Mouse (Mus musculus) 3134 (cell line): ENCODE measurements around the gene Arl15.

Experiments
- DNase-seq: peaks from one replicate; pipeline ENCODE4 v3.0.0-alpha.2; 2011; ENCODE audit warnings: low spot score; ENCODE audit not compliant: insufficient read length; ENCODE audit errors: extremely low read depth

Arl15 gene

GRCm38 (mm10) chr13:113865806-113866205 is 71.5 kb downstream of the Arl15 start:
- DNase-seq = peak; percentile 28

DNA sequence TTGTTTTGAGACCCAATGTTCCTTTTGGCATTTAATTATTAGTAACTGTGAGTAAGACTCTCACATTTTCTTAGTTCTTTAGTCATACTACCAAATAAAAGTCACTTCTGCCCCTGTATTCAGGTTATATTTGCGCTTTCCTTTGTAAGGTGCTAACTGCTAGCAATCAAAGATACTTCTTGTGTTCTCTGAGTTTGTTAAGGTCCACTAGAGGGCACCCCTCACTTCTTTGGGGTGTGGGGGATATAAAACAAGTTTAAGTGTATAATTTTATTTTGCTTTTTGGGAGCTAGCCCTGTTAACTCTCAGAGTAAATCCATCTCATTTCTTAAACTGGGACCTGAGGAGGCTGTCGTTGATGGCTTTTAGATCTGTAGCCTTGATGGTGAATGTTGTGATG is 73.4 kb downstream of the Arl15 start:
- no peak for DNase-seq

GRCm38 (mm10) chr13:113869212-113870205 is 75.2 kb downstream of the Arl15 start:
- DNase-seq = no peak

DNA sequence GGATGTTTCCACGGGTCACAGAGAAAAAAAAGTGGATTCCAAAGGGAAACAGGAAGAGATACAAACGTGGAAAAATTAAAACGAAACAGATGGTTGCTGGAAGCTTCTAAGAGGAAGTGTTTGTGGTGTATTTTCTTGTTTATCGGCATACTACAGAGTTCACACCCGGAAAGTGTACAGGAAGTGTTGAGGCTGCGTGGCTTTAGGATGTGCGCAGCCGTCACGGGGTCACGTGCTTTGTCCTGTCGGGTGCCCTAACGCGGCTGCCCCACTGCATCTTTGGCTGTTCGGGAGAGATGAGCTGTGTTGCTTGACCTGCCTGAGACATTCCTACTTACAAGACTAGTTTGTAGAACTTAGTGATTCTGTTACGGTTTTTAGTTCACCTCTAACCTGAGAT is 76.1 kb downstream of the Arl15 start:
- DNase-seq = no peak

- no peak for DNase-seq
Observed at GRCm38 (mm10) chr13:113871853-113872252, 77.5 kb downstream of the Arl15 start.

DNA sequence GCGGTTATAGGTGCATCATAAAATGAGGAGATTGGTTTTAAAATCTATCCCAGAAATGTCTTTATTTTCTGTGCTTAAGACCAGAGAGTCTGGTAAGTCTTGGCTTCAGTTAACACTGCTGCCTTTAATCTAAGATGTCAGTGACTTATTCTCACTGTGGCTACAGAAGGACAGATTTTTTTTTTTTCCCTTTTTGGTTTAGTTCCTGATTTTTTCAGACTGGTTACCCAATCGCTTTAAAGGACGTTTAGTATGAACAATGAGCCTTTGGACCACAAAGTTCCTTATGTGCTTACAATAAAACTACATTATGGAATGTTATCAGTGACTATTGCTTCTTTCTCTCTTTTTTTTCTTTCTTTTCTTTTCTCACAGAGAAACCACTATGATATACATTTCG is 81.4 kb downstream of the Arl15 start:
- DNase-seq = no peak

DNA sequence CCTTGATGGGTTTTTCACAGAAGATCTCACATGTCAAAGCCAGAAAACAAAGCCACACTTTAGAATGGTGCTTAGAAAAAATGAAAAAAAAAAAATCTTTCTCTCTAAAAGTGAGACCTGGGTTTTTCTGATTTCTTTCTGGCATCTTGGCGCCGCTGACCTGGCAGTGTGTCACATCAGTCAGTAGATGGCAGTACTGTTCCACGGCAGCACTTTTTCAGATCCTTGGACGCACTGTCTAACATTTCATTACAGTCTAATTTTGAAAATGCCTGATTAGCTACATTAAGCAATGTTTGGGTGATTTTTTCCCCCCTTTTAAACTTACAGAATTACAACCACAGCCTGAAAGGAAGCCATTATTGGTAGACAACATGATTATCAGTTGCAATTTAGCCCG is 83.1 kb downstream of the Arl15 start:
- no peak for DNase-seq

DNA sequence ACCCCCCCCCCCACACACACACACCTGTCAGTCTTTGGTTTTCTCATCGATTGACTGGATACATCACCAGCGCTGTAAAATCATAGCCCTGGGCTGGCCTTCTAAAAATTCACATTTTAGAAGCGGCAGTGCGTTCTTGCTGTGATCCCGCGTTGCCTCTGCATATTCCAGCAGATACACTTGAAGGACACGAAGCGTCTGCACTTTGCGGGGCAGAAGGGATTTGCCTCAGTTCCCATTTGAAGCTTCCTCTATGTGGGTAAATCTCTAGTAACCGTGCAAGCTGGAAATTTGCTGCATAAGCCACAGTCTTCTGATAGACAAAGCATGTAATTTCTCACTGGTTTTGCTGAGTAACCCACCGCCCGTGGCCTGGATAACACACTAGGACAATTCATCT is 84.3 kb downstream of the Arl15 start:
- DNase-seq = no peak

- DNase-seq = no peak
Observed at GRCm38 (mm10) chr13:113879651-113880327, 85.5 kb downstream of the Arl15 start.

DNA sequence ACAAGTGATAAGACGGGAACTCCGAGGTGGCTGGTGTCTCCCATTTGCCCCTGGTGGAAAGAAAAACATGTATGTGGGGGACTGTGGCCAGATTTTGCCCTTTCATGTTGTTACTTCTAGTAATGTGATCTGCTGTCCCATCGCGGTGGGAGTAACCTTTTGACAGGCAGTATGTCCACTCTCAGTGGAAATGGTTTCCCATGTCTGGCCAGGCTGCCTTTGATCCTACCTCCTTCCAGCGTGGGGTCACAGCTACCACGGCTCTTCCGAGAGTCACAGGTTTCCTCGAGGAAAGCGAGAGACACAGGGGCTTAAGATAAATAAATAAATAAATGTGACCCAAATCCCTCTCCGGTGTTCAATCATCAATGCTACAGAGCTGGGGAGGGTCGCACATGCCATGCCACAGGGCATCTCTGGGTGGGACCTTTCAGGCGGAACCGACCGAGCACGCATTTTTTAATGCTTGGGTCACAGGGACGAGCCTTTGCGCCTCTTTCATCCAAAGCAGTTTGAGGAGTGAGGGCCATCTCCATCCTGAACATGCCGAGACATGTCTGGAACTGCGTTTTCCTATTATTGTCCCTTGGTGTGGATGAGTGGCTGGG is 86.4 kb downstream of the Arl15 start:
- DNase-seq = no peak

DNA sequence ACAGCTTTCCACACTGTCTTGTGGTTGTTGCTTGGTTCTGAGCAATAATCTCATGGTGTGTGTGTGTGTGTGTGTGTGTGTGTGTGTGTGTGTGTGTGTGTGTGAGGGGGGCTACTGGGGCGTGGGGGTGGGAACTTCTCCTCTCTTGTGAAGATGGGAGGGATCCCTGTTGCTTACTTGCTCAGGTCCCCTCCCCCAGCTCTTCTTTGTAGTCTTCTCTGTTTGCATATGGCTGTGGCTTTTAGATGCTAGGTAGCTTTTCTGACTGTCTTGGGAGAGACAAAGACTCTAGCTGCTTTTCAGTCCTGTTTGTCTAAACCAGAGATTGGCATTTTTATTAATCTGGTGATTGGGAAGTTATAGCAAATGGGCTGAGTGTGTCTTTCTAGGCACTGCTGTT is 88.7 kb downstream of the Arl15 start:
- DNase-seq = no peak

DNA sequence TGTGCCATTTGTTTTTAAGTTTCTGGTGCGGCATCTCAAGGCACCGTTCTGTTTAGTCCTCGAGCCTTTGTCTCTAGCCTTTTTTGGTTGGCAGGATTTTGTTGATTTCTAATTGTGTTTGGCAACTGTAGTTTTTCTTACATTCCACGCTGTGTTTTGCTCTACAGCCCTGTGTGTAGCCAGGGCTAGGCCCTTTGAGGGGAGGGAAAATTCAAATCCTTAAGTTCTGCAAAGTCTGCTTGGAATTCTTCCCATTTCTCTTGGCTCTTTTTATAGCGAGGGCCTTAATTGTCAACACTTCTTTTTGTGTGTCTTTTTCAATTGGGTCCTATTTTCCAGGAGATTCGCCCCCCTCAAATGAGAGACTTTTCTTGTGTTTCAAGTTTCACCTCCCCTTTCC is 92.8 kb downstream of the Arl15 start:
- DNase-seq = no peak

- no peak for DNase-seq
Observed at GRCm38 (mm10) chr13:113888126-113888525, 93.8 kb downstream of the Arl15 start.

DNA sequence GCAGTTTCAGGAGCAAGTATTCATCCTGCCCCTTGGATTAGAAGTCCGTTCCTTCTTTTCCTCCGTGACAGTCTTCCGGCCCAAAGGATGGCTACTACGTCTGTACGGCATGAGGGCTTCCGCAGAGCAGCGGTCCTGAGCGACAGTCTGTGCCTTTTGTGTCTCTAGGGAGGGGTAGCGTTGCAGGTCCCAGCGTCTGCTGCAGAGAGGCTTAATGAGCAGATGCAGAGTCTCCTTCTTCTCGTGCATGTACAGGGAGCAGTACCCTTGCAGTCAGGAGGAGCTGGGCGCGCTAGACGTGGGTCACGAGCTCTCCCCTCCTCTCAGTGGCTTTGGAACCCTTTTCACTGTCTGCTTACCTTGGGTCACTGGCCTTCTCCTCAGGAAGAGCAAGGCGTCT is 94.4 kb downstream of the Arl15 start:
- no peak for DNase-seq

- no peak for DNase-seq
Observed at GRCm38 (mm10) chr13:113889140-113890055, 95.1 kb downstream of the Arl15 start.

- DNase-seq = no peak
Observed at GRCm38 (mm10) chr13:113896684-113897083, 102.4 kb downstream of the Arl15 start.

DNA sequence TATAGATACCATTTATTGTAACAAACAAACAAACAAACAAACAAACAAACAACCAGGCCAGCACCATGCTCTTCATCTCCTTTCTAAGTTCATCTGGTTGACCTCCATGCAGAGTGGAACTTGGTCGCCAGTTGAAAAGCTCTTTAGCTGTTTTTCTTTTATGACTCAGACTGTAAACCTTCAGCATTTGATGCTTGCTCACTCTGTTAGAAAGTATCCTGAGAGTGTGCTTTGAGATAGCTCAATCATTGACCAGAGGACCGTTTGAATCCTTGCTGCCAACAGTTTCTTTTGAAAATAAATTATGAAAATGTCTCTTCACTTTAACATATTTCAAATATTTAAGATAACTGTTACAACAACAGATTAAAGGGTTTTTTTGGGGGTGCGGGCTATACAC is 103.2 kb downstream of the Arl15 start:
- no peak for DNase-seq

DNA sequence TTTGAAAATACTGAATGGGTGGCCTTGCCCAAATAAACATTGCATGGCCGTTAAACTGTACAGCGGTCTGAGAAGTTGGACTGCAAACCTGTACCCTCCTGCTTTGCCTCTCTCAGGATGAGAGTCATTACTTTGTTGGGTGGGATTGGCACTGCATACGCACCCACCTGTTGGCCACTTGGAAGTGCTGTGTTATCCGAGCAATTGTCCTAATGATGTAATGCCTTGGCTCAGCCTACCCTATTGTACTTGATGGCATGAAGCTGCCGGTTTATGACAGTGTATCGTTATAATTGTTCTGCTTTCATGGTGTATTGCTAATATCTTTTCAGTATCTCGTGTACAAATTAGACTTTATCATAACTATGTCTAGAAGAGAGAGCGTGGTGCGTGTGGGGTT is 103.6 kb downstream of the Arl15 start:
- no peak for DNase-seq

- no peak for DNase-seq
Observed at GRCm38 (mm10) chr13:113901001-113901545, 106.8 kb downstream of the Arl15 start.

- no peak for DNase-seq
Observed at GRCm38 (mm10) chr13:113903255-113903654, 109.0 kb downstream of the Arl15 start.
